Mouse (Mus musculus) neural tube, embryonic 15.5 days (tissue): Measurements from ENCODE around the gene Astn2. TPM values are rescaled to one million over a fixed set of nuclear protein-coding genes. Genes with fewer than 3 reads are reported as not detected.

Experiments used
- ATAC-seq: fragments of 200-750 bp; cut with Nextera tagmentation; 2 replicates; pipeline ENCODE4 v1.8.0; 2017; ENCODE audit warnings: mild to moderate bottlenecking, moderate TSS enrichment, moderate library complexity; ENCODE audit not compliant: low FRiP score
- H3K27ac ChIP-seq: fragments of 300-500 bp; sonication (generic); replicated peaks from 2 replicates; pipeline ENCODE4 v1.5.1; 2015; ENCODE audit warnings: mild to moderate bottlenecking, inconsistent platforms
- H3K27me3 ChIP-seq: fragments of 300-500 bp; sonication (generic); replicated peaks from 2 replicates; pipeline ENCODE4 v1.6.1; 2015; ENCODE audit warnings: inconsistent platforms
- H3K36me3 ChIP-seq: fragments of 300-500 bp; sonication (generic); 2 replicates; pipeline ENCODE4 v1.6.1; 2015; ENCODE audit warnings: inconsistent platforms
- H3K4me1 ChIP-seq: fragments of 300-500 bp; sonication (generic); 2 replicates; pipeline ENCODE4 v1.6.1; 2015; ENCODE audit warnings: inconsistent platforms
- H3K4me2 ChIP-seq: fragments of 300-500 bp; sonication (generic); 2 replicates; pipeline ENCODE4 v1.6.1; 2015; ENCODE audit warnings: inconsistent platforms, mild to moderate bottlenecking, moderate library complexity
- H3K4me3 ChIP-seq: fragments of 300-500 bp; sonication (generic); replicated peaks from 2 replicates; pipeline ENCODE4 v1.5.1; 2015; ENCODE audit warnings: mild to moderate bottlenecking, inconsistent platforms
- H3K9ac ChIP-seq: fragments of 300-500 bp; sonication (generic); replicated peaks from 2 replicates; pipeline ENCODE4 v1.6.1; 2015; ENCODE audit warnings: mild to moderate bottlenecking, inconsistent platforms
- H3K9me3 ChIP-seq: fragments of 300-500 bp; sonication (generic); replicated peaks from 2 replicates; pipeline ENCODE4 v1.6.1; 2016; ENCODE audit warnings: inconsistent platforms
- WGBS: fragments of 180-500 bp; shearing (Covaris S2); methylation state at CpG from one replicate; pipeline ENCODE4 v1.1.7; 2015; ENCODE audit warnings: mixed read lengths; 5-methylcytosine and 5-hydroxymethylcytosine counted together
- polyA plus RNA-seq: library from polyadenylated mRNA; unstranded; fragments of >200 nt; fragmentation: Nextera tagmentation; extraction: Ambion mirVana; gene quantifications from 2 replicates; pipeline ENCODE4 v1.2.1, GENCODE M21; 2015

The Astn2 gene
- polyA plus RNA-seq, 1 experiment from 2014 or later = 3.9 TPM

GRCm38 (mm10) chr4:65565493-65565892 is 838.9 kb downstream of the Astn2 start:
- no peaks in the 10 kb centered on the region for H3K27me3 ChIP-seq
- 76% methylated on average over 4 of the region's 4 CpGs for WGBS

GRCm38 (mm10) chr4:65548561-65548960 is 855.9 kb downstream of the Astn2 start:
- Histone ChIP-seq H3K4me3 (no peak overlapping the region), H3K27ac (no peak overlapping the region), H3K4me1 (no peaks in the 10 kb centered on the region), H3K27me3 (no peaks in the 10 kb centered on the region), H3K9me3 (no peaks in the 10 kb centered on the region), H3K9ac (no peak overlapping the region), H3K4me2 (no peak overlapping the region), H3K36me3 (no peaks in the 10 kb centered on the region)
- no peak for ATAC-seq
- WGBS = 79% methylated on average over 6 of the region's 6 CpGs

More at GRCm38 (mm10) chr4:65565493-65565892, 838.9 kb downstream of the Astn2 start:
- no peaks in the 10 kb centered on the region for H3K4me1 ChIP-seq
- no peaks in the 10 kb centered on the region for H3K36me3 ChIP-seq
- no peak overlapping the region for H3K4me2 ChIP-seq
- H3K27ac ChIP-seq = no peak overlapping the region
- ATAC-seq = no peak
- H3K4me3 ChIP-seq = no peak overlapping the region
- H3K9me3 ChIP-seq = no peaks in the 10 kb centered on the region
- H3K9ac ChIP-seq = no peak overlapping the region

DNA sequence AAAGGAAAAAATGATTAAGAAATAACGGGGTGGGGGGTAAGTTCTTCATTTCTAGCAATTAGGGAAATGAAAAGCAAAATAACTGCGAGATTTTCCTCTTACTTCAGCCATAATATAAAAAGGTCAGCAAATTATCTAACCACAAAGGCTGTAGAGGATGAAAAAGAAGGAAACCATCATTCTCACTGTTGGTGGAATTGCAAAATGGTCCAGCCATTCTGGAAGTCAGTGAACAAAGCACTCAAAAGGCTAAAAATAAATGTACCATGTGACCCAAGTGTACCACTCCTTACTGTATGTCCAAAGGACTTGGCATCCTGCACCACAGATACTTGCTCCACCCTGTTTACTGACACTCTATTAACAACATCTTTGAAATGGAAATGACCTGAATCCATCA is 858.8 kb downstream of the Astn2 start:
- 82% methylated on average over 2 of the region's 2 CpGs for WGBS
- ATAC-seq = no peak
- Histone ChIP-seq H3K9me3 (no peaks in the 10 kb centered on the region), H3K27ac (no peak overlapping the region), H3K4me1 (no peaks in the 10 kb centered on the region), H3K4me3 (no peak overlapping the region), H3K36me3 (no peaks in the 10 kb centered on the region), H3K9ac (no peak overlapping the region), H3K27me3 (no peaks in the 10 kb centered on the region), H3K4me2 (no peak overlapping the region)

DNA sequence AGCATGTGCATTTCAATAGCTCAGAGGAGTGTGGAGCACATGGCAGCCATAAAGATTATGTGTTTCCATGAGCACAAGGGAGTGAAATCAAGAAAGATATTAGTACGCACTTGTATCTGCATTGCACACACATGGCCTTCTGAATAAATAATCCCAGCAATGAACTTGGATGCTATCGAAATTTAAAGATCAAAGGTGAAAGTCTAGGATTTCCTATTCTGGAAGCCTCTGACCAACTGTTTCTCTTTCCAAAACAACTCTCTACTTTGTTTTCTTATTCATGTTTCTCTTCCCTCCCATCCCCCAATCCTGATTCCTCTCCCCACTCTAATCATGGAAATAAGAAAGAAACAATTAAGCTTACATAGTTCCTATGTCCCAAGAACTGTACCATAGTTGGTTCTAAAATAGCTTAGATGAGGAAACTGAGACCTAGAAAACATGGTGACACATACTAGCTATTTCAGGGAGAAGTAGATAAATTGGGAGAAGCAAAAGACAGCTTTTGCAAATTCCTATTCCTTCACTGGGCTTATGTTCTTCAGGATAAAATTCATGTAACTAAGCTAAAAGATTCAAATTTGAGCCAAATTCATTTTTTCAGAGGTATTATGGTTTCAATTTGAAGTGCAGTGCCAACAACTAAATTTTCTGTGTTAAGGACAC is 872.2 kb downstream of the Astn2 start:
- no peak overlapping the region for H3K9ac ChIP-seq
- H3K27me3 ChIP-seq = no peaks in the 10 kb centered on the region
- no peak overlapping the region for H3K4me2 ChIP-seq
- no peak for ATAC-seq
- WGBS = 83% methylated on average over 2 of the region's 2 CpGs
- H3K27ac ChIP-seq = no peak overlapping the region
- no peaks in the 10 kb centered on the region for H3K36me3 ChIP-seq
- no peaks in the 10 kb centered on the region for H3K9me3 ChIP-seq
- H3K4me3 ChIP-seq = no peak overlapping the region
- no peaks in the 10 kb centered on the region for H3K4me1 ChIP-seq

DNA sequence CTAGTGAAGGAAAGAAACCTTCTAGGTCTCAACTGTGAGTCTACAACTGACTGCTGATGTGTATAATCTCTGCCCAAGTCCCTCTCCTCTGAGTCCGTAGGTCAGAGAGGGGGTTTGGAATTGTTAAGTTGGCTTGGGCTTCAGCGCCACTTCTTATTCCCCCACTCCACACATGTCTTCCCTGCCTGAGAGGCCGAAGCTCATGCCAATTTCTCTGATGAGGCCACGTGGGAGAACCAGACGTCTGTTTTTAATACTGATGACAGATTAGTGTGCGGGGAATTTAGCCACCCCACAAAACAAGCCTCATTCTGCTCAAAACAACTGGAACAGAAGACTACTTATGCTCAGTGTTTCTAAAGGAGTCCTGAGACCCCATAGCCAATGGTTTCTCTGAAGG is 872.8 kb downstream of the Astn2 start:
- H3K9me3 ChIP-seq = no peaks in the 10 kb centered on the region
- 76% methylated on average over 6 of the region's 6 CpGs for WGBS
- H3K9ac ChIP-seq = no peak overlapping the region
- H3K27me3 ChIP-seq = no peaks in the 10 kb centered on the region
- H3K4me1 ChIP-seq = no peaks in the 10 kb centered on the region
- no peak overlapping the region for H3K4me2 ChIP-seq
- no peak overlapping the region for H3K27ac ChIP-seq
- H3K4me3 ChIP-seq = no peak overlapping the region
- H3K36me3 ChIP-seq = no peaks in the 10 kb centered on the region
- ATAC-seq = no peak

- Histone ChIP-seq H3K9me3 (no peaks in the 10 kb centered on the region), H3K27ac (no peak overlapping the region), H3K4me3 (no peak overlapping the region), H3K36me3 (no peaks in the 10 kb centered on the region), H3K4me1 (no peaks in the 10 kb centered on the region), H3K27me3 (no peaks in the 10 kb centered on the region), H3K4me2 (no peak overlapping the region), H3K9ac (no peak overlapping the region)
- no peak for ATAC-seq
- WGBS = 82% methylated on average over 2 of the region's 2 CpGs
Measured at GRCm38 (mm10) chr4:65530901-65531300, 873.5 kb downstream of the Astn2 start.

GRCm38 (mm10) chr4:65508101-65508500 is 896.3 kb downstream of the Astn2 start:
- no peaks in the 10 kb centered on the region for H3K9me3 ChIP-seq
- no peak overlapping the region for H3K4me3 ChIP-seq
- no peaks in the 10 kb centered on the region for H3K36me3 ChIP-seq
- no peaks in the 10 kb centered on the region for H3K27me3 ChIP-seq
- H3K4me2 ChIP-seq = no peak overlapping the region
- H3K27ac ChIP-seq = no peak overlapping the region
- no peaks in the 10 kb centered on the region for H3K4me1 ChIP-seq
- WGBS = 60% methylated on average over 2 of the region's 2 CpGs
- no peak for ATAC-seq
- no peak overlapping the region for H3K9ac ChIP-seq

DNA sequence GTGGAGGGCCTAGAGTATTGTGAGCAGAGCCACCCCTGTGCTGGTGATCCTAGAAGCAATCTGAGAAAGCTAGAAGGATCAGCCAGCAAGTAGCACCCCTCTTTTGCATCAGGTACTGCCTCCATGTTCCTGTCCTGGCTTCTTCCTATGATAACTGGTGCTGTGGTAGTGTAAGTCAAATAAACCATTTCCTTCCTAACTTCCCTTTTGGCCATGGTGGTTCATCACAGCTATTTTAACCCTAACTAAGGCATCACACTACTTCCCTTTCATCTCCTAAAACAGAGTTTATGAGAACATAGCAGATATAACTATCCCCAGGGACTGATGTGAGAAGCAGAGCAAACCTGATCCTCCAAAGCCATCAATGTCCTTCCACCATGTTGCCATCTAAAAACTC is 897.5 kb downstream of the Astn2 start:
- no peaks in the 10 kb centered on the region for H3K27me3 ChIP-seq
- H3K4me3 ChIP-seq = no peak overlapping the region
- H3K36me3 ChIP-seq = no peaks in the 10 kb centered on the region
- H3K9ac ChIP-seq = no peak overlapping the region
- ATAC-seq = no peak
- no peaks in the 10 kb centered on the region for H3K4me1 ChIP-seq
- H3K27ac ChIP-seq = no peak overlapping the region
- H3K9me3 ChIP-seq = no peaks in the 10 kb centered on the region
- H3K4me2 ChIP-seq = no peak overlapping the region

GRCm38 (mm10) chr4:65496463-65496834 is 908.0 kb downstream of the Astn2 start:
- ATAC-seq = peak; percentile 94
- no peak overlapping the region for H3K4me2 ChIP-seq
- no peak overlapping the region for H3K4me3 ChIP-seq
- no peaks in the 10 kb centered on the region for H3K9me3 ChIP-seq
- H3K36me3 ChIP-seq = no peaks in the 10 kb centered on the region
- no peak overlapping the region for H3K27ac ChIP-seq
- H3K27me3 ChIP-seq = no peaks in the 10 kb centered on the region
- 4% methylated on average over 3 of the region's 3 CpGs for WGBS
- 0 out of 2 replicates have a peak, but pooled peaks cover 4% of the 10 kb centered on the region for H3K4me1 ChIP-seq
- no peak overlapping the region for H3K9ac ChIP-seq

DNA sequence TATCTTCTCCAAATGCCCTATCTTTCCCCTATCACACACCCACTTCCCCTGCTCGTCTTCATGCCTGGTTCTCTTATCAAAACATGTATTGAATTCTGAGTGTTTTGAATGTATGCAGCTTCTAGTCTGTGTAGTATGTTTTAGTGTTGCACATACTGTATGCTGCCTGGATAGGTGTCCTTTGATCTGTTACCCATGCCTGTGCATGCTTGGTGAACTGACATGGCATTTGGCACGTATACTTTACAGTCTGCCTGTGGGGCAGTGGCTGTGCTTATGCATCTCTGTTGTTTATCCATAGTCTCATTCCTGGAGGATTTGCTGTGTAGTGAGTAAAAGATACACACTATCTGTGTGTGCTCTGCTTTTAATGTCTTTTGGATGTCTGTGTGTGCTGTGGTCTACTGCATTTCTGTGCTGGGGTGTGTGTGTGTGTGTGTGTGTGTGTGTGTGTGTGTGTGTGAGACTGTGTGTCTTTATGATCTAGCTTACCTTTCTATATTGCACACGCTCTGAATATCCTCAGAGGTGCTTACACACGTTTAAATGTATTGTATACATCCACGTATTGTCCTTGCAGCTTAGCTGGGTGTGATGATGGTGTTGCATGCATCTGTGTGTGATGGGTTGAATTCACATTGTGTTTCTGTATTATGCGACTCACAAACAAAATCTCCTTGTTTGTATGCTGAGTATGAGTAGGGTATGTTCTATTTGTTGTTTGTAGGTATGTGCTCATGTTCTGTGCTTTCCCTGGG is 908.5 kb downstream of the Astn2 start:
- H3K36me3 ChIP-seq = no peaks in the 10 kb centered on the region
- no peak overlapping the region for H3K9ac ChIP-seq
- no peaks in the 10 kb centered on the region for H3K27me3 ChIP-seq
- no peaks in the 10 kb centered on the region for H3K9me3 ChIP-seq
- H3K4me1 ChIP-seq = 0 out of 2 replicates have a peak, but pooled peaks cover 4% of the 10 kb centered on the region
- no peak overlapping the region for H3K4me2 ChIP-seq
- ATAC-seq = peak; percentile 26; the same call in 1 of the 2 replicates
- no peak overlapping the region for H3K4me3 ChIP-seq
- H3K27ac ChIP-seq = no peak overlapping the region
- WGBS = 77% methylated on average over 6 of the region's 6 CpGs

DNA sequence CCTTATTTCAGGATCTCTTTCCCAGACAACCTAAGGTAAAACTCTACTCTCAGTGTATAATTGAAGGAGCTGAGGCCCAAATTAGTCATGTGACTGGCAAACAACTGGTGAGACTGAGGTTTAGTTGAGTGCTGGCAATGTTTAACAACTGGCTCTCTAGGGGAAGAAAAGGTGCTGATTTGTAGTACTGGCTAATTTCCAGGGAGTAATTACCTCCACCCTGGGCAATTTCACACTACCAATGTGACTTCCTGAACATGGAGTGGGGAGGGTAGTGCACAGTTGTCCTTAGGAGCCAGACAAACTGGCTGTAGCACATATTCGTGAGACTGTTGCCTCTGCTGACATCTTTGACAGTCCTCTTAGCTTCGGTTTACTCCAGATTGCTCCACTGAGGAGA is 912.9 kb downstream of the Astn2 start:
- Histone ChIP-seq H3K4me2 (no peak overlapping the region), H3K4me3 (no peak overlapping the region), H3K27me3 (no peaks in the 10 kb centered on the region), H3K27ac (no peak overlapping the region), H3K9ac (no peak overlapping the region), H3K36me3 (no peaks in the 10 kb centered on the region), H3K9me3 (no peaks in the 10 kb centered on the region), H3K4me1 (0 out of 2 replicates have a peak, but pooled peaks cover 4% of the 10 kb centered on the region)
- 86% methylated on average over 2 of the region's 2 CpGs for WGBS
- no peak for ATAC-seq

DNA sequence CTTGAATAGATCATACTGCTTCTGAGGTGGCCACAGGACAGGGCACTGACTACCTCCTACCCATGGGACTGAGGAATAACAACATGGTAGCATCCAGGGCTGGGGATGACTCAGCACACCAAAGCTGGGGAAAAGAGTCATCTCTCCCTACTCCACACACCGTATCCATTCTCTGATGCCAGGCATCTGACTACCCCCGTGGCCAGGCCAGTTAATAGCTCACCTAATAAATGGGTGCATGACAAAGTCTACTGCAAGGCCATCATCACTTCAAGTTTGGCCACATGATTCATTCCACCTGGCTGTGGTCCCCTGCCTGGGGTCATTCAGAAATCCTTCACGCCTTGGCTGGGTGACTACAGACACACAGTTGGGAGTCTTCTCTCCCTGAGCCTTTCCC is 914.7 kb downstream of the Astn2 start:
- Histone ChIP-seq H3K9ac (no peak overlapping the region), H3K27ac (no peak overlapping the region), H3K27me3 (no peaks in the 10 kb centered on the region), H3K9me3 (no peaks in the 10 kb centered on the region), H3K36me3 (no peaks in the 10 kb centered on the region), H3K4me3 (no peak overlapping the region), H3K4me1 (no peaks in the 10 kb centered on the region), H3K4me2 (no peak overlapping the region)
- WGBS = 79% methylated on average over 3 of the region's 3 CpGs
- ATAC-seq = no peak
